Mouse (Mus musculus) brain, embryonic 14.5 days (tissue): ENCODE data around the gene Gpank1.

Experiments used
- CTCF ChIP-seq: fragments of 200-500 bp; IDR thresholded peaks from 2 replicates; pipeline ENCODE4 v1.5.1; 2012; ENCODE audit warnings: inconsistent platforms, mild to moderate bottlenecking, moderate library complexity, borderline replicate concordance; ENCODE audit not compliant: insufficient read depth, insufficient read length; ENCODE audit errors: extremely low read depth
- POLR2A ChIP-seq: fragments of 200-500 bp; IDR thresholded peaks from 2 replicates; pipeline ENCODE4 v1.6.1; 2012; ENCODE audit warnings: mild to moderate bottlenecking, inconsistent platforms, borderline replicate concordance; ENCODE audit not compliant: poor library complexity, insufficient read depth, insufficient read length, severe bottlenecking; ENCODE audit errors: extremely low read depth

DNA sequence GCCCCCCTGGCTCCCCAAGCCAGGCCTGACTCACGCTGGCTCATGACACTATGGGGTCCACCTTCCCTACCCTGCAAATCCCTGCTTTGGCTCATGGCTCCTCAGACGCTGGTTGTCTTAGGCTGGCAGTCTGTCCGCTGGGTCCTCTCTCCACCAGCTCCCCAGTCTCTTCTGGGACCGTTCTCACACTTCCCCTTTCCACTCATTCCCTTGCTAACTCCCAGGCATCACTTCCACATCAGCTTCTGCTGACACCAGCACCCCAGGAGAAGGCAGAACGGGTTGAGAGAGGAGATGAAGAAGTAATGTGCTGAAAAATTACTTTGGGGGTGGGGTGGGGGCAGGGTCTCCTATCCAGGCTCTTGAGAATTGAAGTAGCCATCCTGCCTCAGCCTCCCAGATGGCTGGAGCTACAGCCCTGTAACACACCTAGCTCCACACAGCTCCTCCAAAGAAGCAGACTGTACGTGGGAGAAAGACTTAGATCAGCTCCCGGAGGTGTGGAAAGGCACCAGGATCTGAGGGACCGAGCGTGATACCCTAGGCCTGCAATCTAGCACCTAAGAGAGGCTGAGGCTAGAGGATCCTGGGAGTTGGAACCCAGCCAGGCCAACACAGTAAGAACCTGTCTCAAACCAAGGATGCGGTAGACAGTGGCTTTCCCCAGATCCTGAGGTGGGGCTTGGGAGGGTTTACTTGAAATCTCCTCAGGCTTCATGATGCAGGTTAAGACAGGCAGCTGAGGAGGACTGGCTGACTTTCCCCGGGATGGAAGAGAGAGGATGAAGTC lies 51.4 kb downstream of the Gpank1 start:
- TF ChIP-seq POLR2A (no peak), CTCF (no peak)
